Mouse (Mus musculus) embryonic facial prominence, embryonic 14.5 days (tissue): Measurements from ENCODE around the gene Ccdc71l. TPM values are rescaled to one million over a fixed set of nuclear protein-coding genes. Genes with fewer than 3 reads are reported as not detected.

Experiments used
- ATAC-seq: fragments of 200-750 bp; cut with Nextera tagmentation; 2 replicates; pipeline ENCODE4 v1.8.0; 2017; ENCODE audit warnings: low read depth, moderate number of reproducible peaks, moderate TSS enrichment
- DNase-seq: peaks from one replicate; pipeline ENCODE4 v3.0.0-alpha.2; 2015; ENCODE audit warnings: low spot score
- H3K27ac ChIP-seq: fragments of 300-500 bp; sonication (generic); replicated peaks from 2 replicates; pipeline ENCODE4 v1.5.1; 2014; ENCODE audit warnings: low read depth, mild to moderate bottlenecking, low read length, moderate library complexity
- H3K27me3 ChIP-seq: fragments of 300-500 bp; sonication (generic); replicated peaks from 2 replicates; pipeline ENCODE4 v1.6.1; 2014; ENCODE audit warnings: low read length; ENCODE audit not compliant: control insufficient read depth, insufficient read depth
- H3K36me3 ChIP-seq: fragments of 300-500 bp; sonication (generic); 2 replicates; pipeline ENCODE4 v1.6.1; 2014; ENCODE audit warnings: low read length, mixed read lengths; ENCODE audit not compliant: control insufficient read depth, insufficient read depth
- H3K4me1 ChIP-seq: fragments of 300-500 bp; sonication (generic); 2 replicates; pipeline ENCODE4 v1.6.1; 2014; ENCODE audit warnings: antibody characterized with exemption, low read length; ENCODE audit not compliant: control insufficient read depth, insufficient read depth
- H3K4me2 ChIP-seq: fragments of 300-500 bp; sonication (generic); 2 replicates; pipeline ENCODE4 v1.6.1; 2014; ENCODE audit warnings: low read depth, mild to moderate bottlenecking, low read length, moderate library complexity, mixed read lengths
- H3K4me3 ChIP-seq: fragments of 300-500 bp; sonication (generic); 2 replicates; pipeline ENCODE4 v1.5.1; 2014; ENCODE audit warnings: low read depth, mild to moderate bottlenecking, low read length
- H3K9ac ChIP-seq: fragments of 300-500 bp; sonication (generic); 2 replicates; pipeline ENCODE4 v1.6.1; 2014; ENCODE audit warnings: low read depth, mild to moderate bottlenecking, low read length, moderate library complexity, mixed read lengths
- H3K9me3 ChIP-seq: fragments of 300-500 bp; sonication (generic); 2 replicates; pipeline ENCODE4 v1.6.1; 2016; ENCODE audit warnings: low read length; ENCODE audit not compliant: control insufficient read depth
- WGBS: fragments of 180-500 bp; shearing (Covaris S2); extraction: QIAGEN DNeasy Blood & Tissue Kit; methylation state at CpG from one replicate; pipeline ENCODE4 v1.1.7; 2014; 5-methylcytosine and 5-hydroxymethylcytosine counted together
- polyA plus RNA-seq: library from polyadenylated mRNA; unstranded; fragments of >200 nt; fragmentation: Nextera tagmentation; extraction: Ambion mirVana; gene quantifications from 2 replicates; pipeline ENCODE4 v1.2.1, GENCODE M21; 2014

Ccdc71l gene
- polyA plus RNA-seq, 1 experiment from 2014 or later, result 6.2 TPM

DNA sequence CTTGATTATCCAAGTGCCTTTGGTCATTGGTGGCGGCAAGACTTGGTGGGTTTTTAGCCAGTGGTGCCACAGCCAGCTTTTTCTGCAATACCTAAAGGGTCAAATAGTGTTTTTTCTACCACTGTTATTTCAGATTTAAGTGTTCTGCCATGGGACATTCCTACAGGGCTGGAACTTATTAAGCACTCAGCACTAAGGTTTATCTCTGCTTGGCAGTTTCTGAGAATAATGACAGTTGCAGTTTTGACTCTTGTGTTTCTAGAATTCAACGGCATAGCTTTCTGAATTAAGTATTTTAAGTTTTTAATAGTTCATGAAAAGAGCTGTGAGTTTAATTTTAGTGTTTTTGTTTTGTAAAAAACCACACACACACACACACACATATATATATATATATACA is 2.5 kb downstream of the Ccdc71l start:
- WGBS, result 77% methylated on average over 2 of the region's 2 CpGs
- no peaks in the 10 kb centered on the region for H3K9me3 ChIP-seq
- H3K36me3 ChIP-seq, result 0 out of 2 replicates have a peak, but pooled peaks cover 4% of the 10 kb centered on the region
- H3K9ac ChIP-seq, result no peak overlapping the region
- DNase-seq (no peak), ATAC-seq (no peak)
- no peaks in the 10 kb centered on the region for H3K27me3 ChIP-seq
- no peak overlapping the region for H3K27ac ChIP-seq
- peak overlapping the region; percentile 88 for H3K4me3 ChIP-seq
- H3K4me1 ChIP-seq, result peaks cover 17% of the 10 kb centered on the region
- peak overlapping the region; percentile 74 for H3K4me2 ChIP-seq

GRCm38 (mm10) chr12:32419537-32419936 is 41.0 kb downstream of the Ccdc71l start:
- Histone ChIP-seq H3K4me3 (no peak overlapping the region), H3K36me3 (no peaks in the 10 kb centered on the region), H3K4me1 (no peaks in the 10 kb centered on the region), H3K9ac (no peak overlapping the region), H3K4me2 (no peak overlapping the region), H3K9me3 (no peaks in the 10 kb centered on the region), H3K27ac (no peak overlapping the region), H3K27me3 (no peaks in the 10 kb centered on the region)
- WGBS, result 82% methylated on average over 1 of the region's 1 CpGs
- DNase-seq (no peak), ATAC-seq (no peak)

GRCm38 (mm10) chr12:32427832-32428231 is 49.3 kb downstream of the Ccdc71l start:
- Histone ChIP-seq H3K9me3 (no peaks in the 10 kb centered on the region), H3K4me1 (no peaks in the 10 kb centered on the region), H3K9ac (no peak overlapping the region), H3K36me3 (no peaks in the 10 kb centered on the region), H3K27me3 (no peaks in the 10 kb centered on the region), H3K4me2 (no peak overlapping the region), H3K4me3 (no peak overlapping the region), H3K27ac (no peak overlapping the region)
- DNase-seq (no peak), ATAC-seq (no peak)

DNA sequence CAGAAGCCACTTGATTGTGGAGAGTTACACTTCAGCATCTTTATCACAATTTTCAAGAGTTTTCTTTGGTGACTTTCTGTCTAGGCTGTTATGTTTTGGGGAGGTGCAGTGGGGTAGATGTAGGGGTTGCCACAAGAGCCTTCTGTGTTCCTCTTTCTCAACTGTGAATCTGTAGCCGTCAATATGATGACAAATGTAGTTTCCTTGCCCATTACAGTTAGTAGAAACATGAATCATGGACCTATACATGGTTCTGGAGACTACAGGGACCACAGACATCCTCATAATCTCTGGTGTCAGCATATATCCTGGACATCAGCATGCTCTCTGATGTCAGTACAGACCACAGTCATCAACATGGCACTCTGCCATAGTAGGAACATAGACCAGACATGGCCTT is 52.5 kb downstream of the Ccdc71l start:
- Histone ChIP-seq H3K27me3 (no peaks in the 10 kb centered on the region), H3K4me1 (no peaks in the 10 kb centered on the region), H3K4me3 (no peak overlapping the region), H3K9ac (no peak overlapping the region), H3K9me3 (no peaks in the 10 kb centered on the region), H3K27ac (no peak overlapping the region), H3K4me2 (no peak overlapping the region), H3K36me3 (no peaks in the 10 kb centered on the region)
- ATAC-seq, result no peak
- WGBS, result 82% methylated on average over 1 of the region's 1 CpGs
- DNase-seq, result no peak

Other genes starting within 250 kb of the Ccdc71l start
- 4.3 and 4.7 TPM in 2 replicates for gene Pik3cg, start 170.0 kb upstream of the Ccdc71l start, polyA plus RNA-seq